Mouse (Mus musculus): ENCODE measurements around the gene Cdk5rap3. TPM values are rescaled to one million over a fixed set of nuclear protein-coding genes. Genes with fewer than 3 reads are reported as not detected.

Gene Cdk5rap3
- 35.2 and 39.4 TPM in 2 replicates for polyA plus RNA-seq (2021; fragmentation: Nextera tagmentation)
- long read RNA-seq, experiment 1, transcript Cdk5rap3-201 (14 exons, 2,250 nt): major isoform, 201 of 324 reads
- long read RNA-seq, experiment 1, partial matches to known transcripts: 52 of 324 reads
- long read RNA-seq, experiment 1, other reads (novel, unspliced or antisense): 71 of 324 reads
- long read RNA-seq, experiment 2, transcript Cdk5rap3-201 (14 exons, 2,250 nt): major isoform, 56 of 74 reads
- long read RNA-seq, experiment 2, partial matches to known transcripts: 12 of 74 reads
- long read RNA-seq, experiment 2, other reads (novel, unspliced or antisense): 3 of 74 reads

DNA sequence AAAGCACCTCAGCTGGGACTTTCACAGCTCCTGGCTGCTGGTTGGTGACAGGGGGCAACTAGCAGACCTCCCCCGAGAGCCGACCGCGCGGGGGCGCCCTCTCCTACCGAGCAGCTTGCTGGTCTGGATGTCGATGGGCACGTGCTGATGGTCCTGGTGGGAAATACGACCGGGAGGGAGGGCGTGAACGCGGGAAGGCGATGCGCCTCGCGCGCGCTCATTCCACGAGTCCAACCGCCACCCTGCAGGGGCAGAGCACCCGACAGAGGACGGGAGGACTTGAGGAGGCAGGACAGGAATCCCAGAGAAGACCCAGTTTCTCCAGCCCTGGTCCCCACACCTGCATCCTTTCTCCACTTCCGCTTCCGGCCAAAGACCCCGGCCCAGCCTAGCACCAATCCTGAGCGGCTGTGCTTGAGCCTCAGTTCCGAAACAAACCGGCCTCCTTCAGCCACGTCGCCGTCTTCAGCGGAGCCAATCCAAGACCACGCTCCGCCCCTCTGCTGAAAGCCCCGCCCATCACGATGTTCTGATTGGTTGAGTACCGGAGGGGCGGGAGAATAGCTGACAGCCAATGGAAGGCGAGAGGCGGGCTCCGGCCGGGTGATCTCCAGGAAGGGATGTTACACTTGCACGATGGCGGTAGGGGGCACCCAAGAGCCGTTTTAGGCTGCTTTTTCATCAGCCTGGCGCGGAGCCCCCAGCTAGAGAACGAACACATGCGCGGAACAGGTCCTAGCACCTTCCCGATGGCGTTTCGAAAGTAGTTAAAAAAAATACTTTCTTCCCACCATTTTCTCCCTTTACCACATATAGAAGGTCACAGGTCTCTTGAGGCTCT is at the start of gene Cdk5rap3:
Gene Cdk5rap3, minus strand, starts transcription at position 453 of the 841 bp plus-strand sequence.

DNA sequence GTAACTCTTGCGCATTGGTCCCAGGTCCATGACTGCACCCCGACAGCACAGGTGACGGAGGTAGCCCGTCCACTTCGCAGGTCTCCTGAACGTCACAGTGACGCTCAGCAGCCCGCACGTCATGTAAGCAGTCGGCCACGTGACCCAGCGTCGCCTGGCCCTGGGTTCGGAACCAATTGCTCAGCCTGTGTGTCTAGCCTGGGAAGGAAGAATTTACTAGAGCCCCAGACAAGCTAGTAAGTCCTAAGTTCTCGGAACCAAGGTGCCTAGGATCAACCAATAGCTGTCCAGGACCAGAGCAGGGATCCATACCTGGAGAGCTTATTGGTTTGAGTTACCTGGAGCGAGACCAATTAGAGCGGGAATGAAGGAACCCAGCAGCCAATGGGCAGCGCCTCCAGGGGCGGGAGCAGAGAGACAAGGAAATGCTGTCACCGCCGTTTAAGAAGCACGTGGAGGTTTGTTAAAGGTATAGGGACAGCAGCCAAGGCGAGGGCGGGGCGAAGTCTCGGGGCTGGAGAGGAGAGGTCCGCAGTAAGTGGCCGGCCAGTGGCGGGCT is 27.5 kb upstream of the Cdk5rap3 start, which contains the start of gene Pnpo:
Gene Pnpo, minus strand, starts transcription at position 241 of the 559 bp plus-strand sequence.

DNA sequence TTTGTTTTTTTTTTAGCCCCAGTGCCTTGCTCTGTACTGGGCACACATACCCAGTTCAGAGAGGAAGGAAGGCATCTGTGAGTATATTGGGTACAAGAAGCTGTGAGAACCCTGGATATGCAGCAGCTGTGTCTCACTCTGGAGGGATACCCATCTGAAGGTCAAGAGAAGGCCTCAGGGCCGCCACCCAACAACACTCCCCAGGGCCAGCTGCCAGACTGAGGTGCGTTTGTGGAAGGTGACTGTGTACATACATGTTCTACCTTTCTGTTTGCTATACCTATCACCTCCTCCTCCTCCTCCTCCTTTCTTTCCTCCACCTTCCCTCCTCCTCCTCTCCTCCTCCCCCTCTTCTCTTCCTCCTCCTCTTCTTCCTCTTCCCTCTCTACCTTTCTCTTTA is 11.8 kb upstream of the Cdk5rap3 start, which contains the start of gene Prr15l:
Gene Prr15l, plus strand, starts transcription at position 17 of the 400 bp plus-strand sequence.

Other genes with a start within 250 kb of the Cdk5rap3 start
- gene Snx11, start 138.9 kb downstream of the Cdk5rap3 start, polyA plus RNA-seq (2021; fragmentation: Nextera tagmentation): 14.9 and 16.7 TPM in 2 replicates
- 25.2 and 35.2 TPM in 2 replicates for gene Cbx1, start 127.4 kb downstream of the Cdk5rap3 start, polyA plus RNA-seq (2021; fragmentation: Nextera tagmentation)
- 49.3 and 58.5 TPM in 2 replicates for gene Nfe2l1, start 86.5 kb downstream of the Cdk5rap3 start, polyA plus RNA-seq (2021; fragmentation: Nextera tagmentation)
- gene Copz2, start 66.6 kb downstream of the Cdk5rap3 start, polyA plus RNA-seq (2021; fragmentation: Nextera tagmentation): 8.5 and 22.0 TPM in 2 replicates
- 0.16 TPM in 1 of 2 replicates, not detected in the other for gene Prr15l, start 11.6 kb upstream of the Cdk5rap3 start, polyA plus RNA-seq (2021; fragmentation: Nextera tagmentation)
- gene Pnpo, start 27.5 kb upstream of the Cdk5rap3 start, polyA plus RNA-seq (2021; fragmentation: Nextera tagmentation): 31.9 and 40.4 TPM in 2 replicates
- 3.6 and 7.2 TPM in 2 replicates for gene Sp2, start 66.5 kb upstream of the Cdk5rap3 start, polyA plus RNA-seq (2021; fragmentation: Nextera tagmentation)
- 0.09 and 0.13 TPM in 2 replicates for gene Sp6, start 96.9 kb upstream of the Cdk5rap3 start, polyA plus RNA-seq (2021; fragmentation: Nextera tagmentation)
- gene Scrn2, start 113.4 kb upstream of the Cdk5rap3 start, polyA plus RNA-seq (2021; fragmentation: Nextera tagmentation): 6.3 and 7.4 TPM in 2 replicates
- gene Lrrc46, start 124.9 kb upstream of the Cdk5rap3 start, polyA plus RNA-seq (2021; fragmentation: Nextera tagmentation): 0.78 and 0.80 TPM in 2 replicates
- 63.3 and 69.1 TPM in 2 replicates for gene Mrpl10, start 125.1 kb upstream of the Cdk5rap3 start, polyA plus RNA-seq (2021; fragmentation: Nextera tagmentation)
- gene Osbpl7, start 134.1 kb upstream of the Cdk5rap3 start, polyA plus RNA-seq (2021; fragmentation: Nextera tagmentation): 4.2 and 4.7 TPM in 2 replicates
- 0.14 TPM in 1 of 2 replicates, not detected in the other for gene Tbx21, start 198.8 kb upstream of the Cdk5rap3 start, polyA plus RNA-seq (2021; fragmentation: Nextera tagmentation)
- 1.2 and 2.4 TPM in 2 replicates for gene Tbkbp1, start 235.0 kb upstream of the Cdk5rap3 start, polyA plus RNA-seq (2021; fragmentation: Nextera tagmentation)

Measured in left cerebral cortex, adult 6 months (tissue).